Mouse (Mus musculus) left cerebral cortex, postnatal 25 days (tissue): ENCODE results near the gene Ugt1a7c. TPM values are rescaled to one million over a fixed set of nuclear protein-coding genes. Genes with fewer than 3 reads are reported as not detected.
A peak's percentile ranks its signal among the peaks of the same experiment; 100 is the strongest.
"Not testable (repeated sequence)": the region's sequence is repeated elsewhere in the genome, so short reads cannot be mapped to it uniquely, and the experiment has no call there.

Source experiments
- DNase-seq, 2 experiments: peaks; one replicate each; pipeline ENCODE4 v3.0.0; 2022; ENCODE audit warnings: low spot score in 2 of 2, mixed read lengths in 1 of 2
- intact Hi-C: fragments of 180-260 bp; cut with DNase I; formaldehyde crosslinking; loops from one replicate; pipeline ENCODE4 v1.15.1; 2025
- total RNA-seq, 2 experiments: library from RNA; stranded (reverse); gene quantifications; 2 replicates each; pipeline ENCODE4 v1.2.3; 2021

Gene Ugt1a7c
- total RNA-seq, 2 experiments from 2014 or later, result 0.76 to 0.78 TPM

GRCm38 (mm10) chr1:88109027-88109557 lies 14.2 kb downstream of the Ugt1a7c start:
- intact Hi-C loops, DNase-seq: not testable (repeated sequence)

GRCm38 (mm10) chr1:88109604-88110003 lies 14.7 kb downstream of the Ugt1a7c start:
- intact Hi-C loops, result not testable (repeated sequence)

GRCm38 (mm10) chr1:88112769-88113168 lies 17.9 kb downstream of the Ugt1a7c start:
- intact Hi-C loops, DNase-seq: not testable (repeated sequence)

More at GRCm38 (mm10) chr1:88109604-88110003, 14.7 kb downstream of the Ugt1a7c start:
- DNase-seq, result not testable (repeated sequence)

GRCm38 (mm10) chr1:88120550-88120949 lies 25.7 kb downstream of the Ugt1a7c start:
- intact Hi-C loops, DNase-seq: not testable (repeated sequence)

GRCm38 (mm10) chr1:88121521-88121920 lies 26.7 kb downstream of the Ugt1a7c start:
- intact Hi-C loops, DNase-seq: not testable (repeated sequence)

- intact Hi-C loops, result not testable (repeated sequence)
Observed at GRCm38 (mm10) chr1:88125827-88126360, 31.0 kb downstream of the Ugt1a7c start.

GRCm38 (mm10) chr1:88129091-88129490 lies 34.2 kb downstream of the Ugt1a7c start:
- not testable (repeated sequence) for DNase-seq

More at GRCm38 (mm10) chr1:88125827-88126360, 31.0 kb downstream of the Ugt1a7c start:
- not testable (repeated sequence) for DNase-seq

GRCm38 (mm10) chr1:88130223-88130622 lies 35.4 kb downstream of the Ugt1a7c start:
- DNase-seq, intact Hi-C loops: not testable (repeated sequence)

More at GRCm38 (mm10) chr1:88129091-88129490, 34.2 kb downstream of the Ugt1a7c start:
- intact Hi-C loops, result not testable (repeated sequence)

GRCm38 (mm10) chr1:88133908-88134456 lies 39.1 kb downstream of the Ugt1a7c start:
- no peak for DNase-seq
- intact Hi-C loops, result no loop called here

- DNase-seq, intact Hi-C loops: not testable (repeated sequence)
Observed at GRCm38 (mm10) chr1:88134457-88135011, 39.7 kb downstream of the Ugt1a7c start, which contains the start of gene Ugt1a6a. Ugt1a6a (plus strand) TSS chr1:88134809.

- intact Hi-C loops, DNase-seq: not testable (repeated sequence)
Observed at GRCm38 (mm10) chr1:88135229-88135904, 40.5 kb downstream of the Ugt1a7c start.

- no peak for DNase-seq
- intact Hi-C loops, result no loop called here
Observed at GRCm38 (mm10) chr1:88136646-88137045, 41.8 kb downstream of the Ugt1a7c start.

- intact Hi-C loops, result no loop called here
Observed at GRCm38 (mm10) chr1:88137264-88137663, 42.4 kb downstream of the Ugt1a7c start.

GRCm38 (mm10) chr1:88138145-88138544 lies 43.3 kb downstream of the Ugt1a7c start:
- DNase-seq, result no peak
- intact Hi-C loops, result no loop called here

More at GRCm38 (mm10) chr1:88137264-88137663, 42.4 kb downstream of the Ugt1a7c start:
- no peak for DNase-seq

GRCm38 (mm10) chr1:88140492-88140891 lies 45.6 kb downstream of the Ugt1a7c start:
- intact Hi-C loops, DNase-seq: not testable (repeated sequence)

GRCm38 (mm10) chr1:88143966-88144675 lies 49.3 kb downstream of the Ugt1a7c start:
- DNase-seq, result peak; percentile 11 to 16
- intact Hi-C loops, result not testable (repeated sequence)

- DNase-seq, intact Hi-C loops: not testable (repeated sequence)
Observed at GRCm38 (mm10) chr1:88145278-88145677, 50.4 kb downstream of the Ugt1a7c start.

GRCm38 (mm10) chr1:88150133-88150532 lies 55.3 kb downstream of the Ugt1a7c start:
- intact Hi-C loops, DNase-seq: not testable (repeated sequence)

- DNase-seq, result no peak
- intact Hi-C loops, result no loop called here
Observed at GRCm38 (mm10) chr1:88158430-88158829, 63.6 kb downstream of the Ugt1a7c start.
